Mouse (Mus musculus): Measurements from ENCODE around the gene Atp2a2.

DNA sequence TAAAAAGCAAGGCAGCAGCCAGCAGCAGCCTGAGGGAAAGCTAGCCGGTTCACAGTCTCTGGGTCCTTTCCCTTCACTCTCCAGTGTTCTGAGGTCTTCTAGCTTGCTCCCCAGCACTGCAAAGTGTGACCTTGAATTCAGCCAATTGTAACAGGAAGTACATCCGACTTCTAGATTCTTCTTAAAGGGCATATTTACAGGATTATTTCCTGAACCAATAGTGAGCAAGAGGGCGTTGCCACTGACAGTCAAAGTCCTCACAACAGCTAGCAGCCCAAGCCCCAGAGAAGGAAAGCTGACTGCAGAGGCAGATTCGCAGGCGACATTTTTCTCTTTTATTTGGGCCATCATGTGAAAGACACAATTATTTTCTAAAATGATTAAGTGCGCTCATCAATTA lies 46.6 kb upstream of the Atp2a2 start:
- TF ChIP-seq CTCF (IDR thresholded peaks at IDR 0.05; ENCODE audit: low read depth, low read length) (no peak), TAL1 (conservative IDR thresholded peaks at IDR 0.05; ENCODE audit: low read depth, low read length) (no peak), POLR2AphosphoS5 (IDR thresholded peaks at IDR 0.05; ENCODE audit: insufficient replicate concordance, low read depth, low read length) (no peak)
